8 mouse cellular contexts compared by ENCODE assay signal in genomic region chr16:49858161-49858906, GRCm38 (mm10). TPM values are rescaled to one million over a fixed set of nuclear protein-coding genes. Genes with fewer than 3 reads are reported as not detected.
DNase-seq lines count a peak whose midpoint lies in the region; ATAC-seq and TF ChIP-seq lines count a peak whose summit lies in the region.

No protein-coding gene starts in this region.

- H3K4me3 ChIP-seq in CH12.LX (replicated peaks in 1 of 3; ENCODE audit: low read depth in 2 of 3, low read length in 2 of 3, poor library complexity in 1 of 3): peak overlapping the region; percentile 67 to 90 (median 85)
- H3K4me3 ChIP-seq in heart, embryonic 14.5 days (ENCODE audit: control insufficient read depth in 1 of 2, insufficient read depth in 1 of 2, low read depth in 1 of 2, low read length in 2 of 2): no peak overlapping the region

- H3K79me2 ChIP-seq in CH12.LX (replicated peaks; ENCODE audit: control insufficient read depth, extremely low read depth, insufficient read depth, poor library complexity, severe bottlenecking): peaks cover 65% of the 10 kb centered on the region

- DNase-seq in heart, adult 9 months (ENCODE audit: low spot score in 2 of 2): peak; percentile 12 to 15
- no peak for DNase-seq in heart, postnatal 25 days (ENCODE audit: low spot score)
- peak; percentile 39 for DNase-seq in CH12.LX (ENCODE audit: extremely low read depth)
- peak; percentile 43 for DNase-seq in lung, postnatal 36 days
- DNase-seq in right cerebral cortex, postnatal 10 days (ENCODE audit: low spot score in 2 of 2): no peak
- no peak for DNase-seq in ovary, postnatal 14 days (ENCODE audit: low spot score)
- DNase-seq in kidney, postnatal 25 days: no peak

- H3K36me3 ChIP-seq in CH12.LX (replicated peaks in 1 of 2; ENCODE audit: control insufficient read depth in 1 of 2, insufficient read depth in 1 of 2, low read length in 1 of 2): peaks cover 19 to 34% of the 10 kb centered on the region in 2 experiments
- H3K36me3 ChIP-seq in heart, embryonic 14.5 days (ENCODE audit: control insufficient read depth, insufficient read depth, low read length): no peaks in the 10 kb centered on the region

- H3K4me2 ChIP-seq in CH12.LX (ENCODE audit: insufficient read depth, low read depth, poor library complexity, severe bottlenecking): peak overlapping the region; percentile 99
- H3K4me2 ChIP-seq in heart, embryonic 14.5 days (ENCODE audit: low read length): peak overlapping the region; percentile 82

- no peaks in the 10 kb centered on the region for H3K27me3 ChIP-seq in CH12.LX (replicated peaks)
- H3K27me3 ChIP-seq in heart, embryonic 14.5 days (ENCODE audit: control insufficient read depth, insufficient read depth, low read length): no peaks in the 10 kb centered on the region

- dilution Hi-C loops in CH12.LX (cut with MboI; ENCODE audit: extremely low pct_ligation_motif_present, extremely low pct_unique_long_range_greater_than_20kb, low sequenced_read_pairs): no loop called here

- TF ChIP-seq EP300 in CH12.LX (IDR thresholded peaks at IDR 0.05; ENCODE audit: low read length): peak; percentile 76

- intact Hi-C loops in heart, postnatal 25 days (cut with DNase I): loop anchor here (5.0 kb wide), 4 partner anchors 34 to 356 kb away; no protein-coding TSS in a partner anchor

- H3K9ac ChIP-seq in CH12.LX (ENCODE audit: insufficient read depth, low read depth): peak overlapping the region; percentile 90
- H3K9ac ChIP-seq in heart, embryonic 14.5 days (ENCODE audit: low read length): no peak overlapping the region

- in situ Hi-C loops in CH12.LX (cut with MboI; ENCODE audit: low pct_ligation_motif_present, low pct_unique_long_range_greater_than_20kb, low sequenced_read_pairs): no loop called here

- peaks cover 14 to 47% of the 10 kb centered on the region in 2 experiments for H3K4me1 ChIP-seq in CH12.LX (ENCODE audit: control insufficient read depth in 1 of 2, insufficient read depth in 2 of 2)
- peaks cover 8 to 22% of the 10 kb centered on the region in 2 experiments; a peak in 3 of 4 replicates for H3K4me1 ChIP-seq in heart, embryonic 14.5 days (ENCODE audit: control insufficient read depth in 2 of 2, insufficient read depth in 2 of 2, low read length in 2 of 2)

- WGBS in heart, embryonic 14.5 days: 80% methylated on average over 9 of the region's 9 CpGs

- peak overlapping the region; percentile 82 for H3K27ac ChIP-seq in CH12.LX (ENCODE audit: insufficient read depth, low read depth)
- no peak overlapping the region; a peak in 1 of 4 replicates for H3K27ac ChIP-seq in heart, embryonic 14.5 days (replicated peaks in 1 of 2; ENCODE audit: control insufficient read depth in 1 of 2, insufficient read depth in 1 of 2, low read depth in 2 of 2, low read length in 2 of 2)

- TF ChIP-seq RAD21 in CH12.LX (IDR thresholded peaks at IDR 0.05; ENCODE audit: low read depth, low read length): no peak

- TF ChIP-seq CTCF in CH12.LX (conservative IDR thresholded peaks at IDR 0.05 in 1 of 2, IDR thresholded peaks at IDR 0.05 in 1 of 2; ENCODE audit: low read depth in 2 of 2, low read length in 2 of 2): no peak

- no peak for ATAC-seq in heart, embryonic 14.5 days (ENCODE audit: insufficient number of reproducible peaks, insufficient read depth, low FRiP score, low read depth)

- H3K9me3 ChIP-seq in CH12.LX (replicated peaks; ENCODE audit: low read length): peaks cover 6% of the 10 kb centered on the region
- no peaks in the 10 kb centered on the region for H3K9me3 ChIP-seq in heart, embryonic 14.5 days (ENCODE audit: control insufficient read depth, low read length)

- no peak for TF ChIP-seq POLR2A in CH12.LX (IDR thresholded peaks at IDR 0.05; ENCODE audit: low read depth, low read length)

TF ChIP-seq in CH12.LX, 34 proteins besides CTCF, POLR2A, EP300 and RAD21:
- TF ChIP-seq BHLHE40 (IDR thresholded peaks at IDR 0.05; ENCODE audit: low read depth, low read length) (peak; percentile 26; the same call in 1 of the 2 replicates), HCFC1 (IDR thresholded peaks at IDR 0.05; ENCODE audit: low read depth, low read length) (no peak), SIN3A (IDR thresholded peaks at IDR 0.05; ENCODE audit: low read length) (peak; percentile 86; the same call in 1 of the 2 replicates), USF1 (IDR thresholded peaks at IDR 0.05; ENCODE audit: low read depth, low read length) (no peak), ETS1 (conservative IDR thresholded peaks at IDR 0.05; ENCODE audit: low read depth, low read length) (peak; percentile 26), JUND (conservative IDR thresholded peaks at IDR 0.05; ENCODE audit: low read depth, low read length) (no peak; the same call in 1 of the 2 replicates), USF2 (conservative IDR thresholded peaks at IDR 0.05; ENCODE audit: low read depth, low read length) (no peak), MAX (IDR thresholded peaks at IDR 0.05; ENCODE audit: low read length) (peak; percentile 51), MEF2A (IDR thresholded peaks at IDR 0.05; ENCODE audit: borderline replicate concordance, low read depth, low read length) (peak; percentile 57; the same call in 1 of the 2 replicates), NELFE (IDR thresholded peaks at IDR 0.05; ENCODE audit: low read depth, low read length) (no peak), CHD2 (IDR thresholded peaks at IDR 0.05; ENCODE audit: low read length) (0 out of 2 replicates have a peak, but pooled peaks have one; percentile 32), ZKSCAN1 (IDR thresholded peaks at IDR 0.05; ENCODE audit: borderline replicate concordance, low read depth, low read length) (no peak), RCOR1 (conservative IDR thresholded peaks at IDR 0.05; ENCODE audit: low read depth, low read length) (no peak), POLR2AphosphoS2 (IDR thresholded peaks at IDR 0.05; ENCODE audit: low read depth, low read length) (peak; percentile 33), ZNF384 (IDR thresholded peaks at IDR 0.05; ENCODE audit: low read depth, low read length) (no peak), KAT2A (IDR thresholded peaks at IDR 0.05; ENCODE audit: insufficient replicate concordance, low read length) (no peak), TBP (conservative IDR thresholded peaks at IDR 0.05; ENCODE audit: low read depth, low read length) (no peak), GABPA (IDR thresholded peaks at IDR 0.05; ENCODE audit: insufficient replicate concordance, low read depth, low read length) (no peak), MXI1 (IDR thresholded peaks at IDR 0.05; ENCODE audit: low read depth, low read length) (no peak), PAX5 (IDR thresholded peaks at IDR 0.05; ENCODE audit: low read length) (no peak), MAZ (IDR thresholded peaks at IDR 0.05; ENCODE audit: low read depth, low read length) (no peak), JUN (IDR thresholded peaks at IDR 0.05; ENCODE audit: insufficient read depth, low read depth, low read length) (no peak), UBTF (IDR thresholded peaks at IDR 0.05; ENCODE audit: low read depth, low read length) (no peak), ELF1 (IDR thresholded peaks at IDR 0.05; ENCODE audit: low read depth, low read length) (no peak), MYC (IDR thresholded peaks at IDR 0.05; ENCODE audit: low read depth, low read length) (0 out of 2 replicates have a peak, but pooled peaks have one; percentile 14), MAFK (IDR thresholded peaks at IDR 0.05; ENCODE audit: insufficient replicate concordance, low read length) (no peak), ZMIZ1 (IDR thresholded peaks at IDR 0.05; ENCODE audit: low read depth, low read length) (no peak), SMC3 (IDR thresholded peaks at IDR 0.05; ENCODE audit: low read depth, low read length) (no peak), IRF4 (IDR thresholded peaks at IDR 0.05; ENCODE audit: low read depth, low read length) (peak; percentile 74), TCF12 (IDR thresholded peaks at IDR 0.05; ENCODE audit: low read depth, low read length) (no peak), CHD1 (IDR thresholded peaks at IDR 0.05; ENCODE audit: low read depth, low read length) (no peak; the same call in 1 of the 2 replicates), NRF1 (IDR thresholded peaks at IDR 0.05; ENCODE audit: low read depth, low read length) (no peak), ZC3H11A (IDR thresholded peaks at IDR 0.05; ENCODE audit: low read depth, low read length) (no peak), E2F4 (IDR thresholded peaks at IDR 0.05; ENCODE audit: insufficient replicate concordance, low read depth, low read length) (no peak)
TF ChIP-seq in CH12.LX: peak in this region for 9.

RNA-seq across cellular contexts. Expression of gene Cd47, which starts 58.0 kb away (rescaled TPM):
- 10 to 100 TPM; 73.5 to 76.4 TPM for total RNA-seq in heart, postnatal 25 days (2021)
- total RNA-seq in CH12.LX (2012; rRNA removed): 111 and 142 TPM in 2 replicates
- 277 and 278 TPM in 2 replicates for total RNA-seq in CH12.LX (2014; rRNA removed)
- 102 and 109 TPM in 2 replicates for polyA plus RNA-seq in CH12.LX (2012; ENCODE audit: insufficient read length, low read depth)
- polyA plus RNA-seq in heart, embryonic 14.5 days (2014; fragmentation: Nextera tagmentation; extraction: Ambion mirVana): 66.0 and 68.4 TPM in 2 replicates

Comparison
In these comparisons a context has a peak if more than half of its experiments do, and no peak if none do; other contexts are left out.
1. DNase-seq: peak in heart, adult 9 months (2 of 2), CH12.LX (single experiment) and lung, postnatal 36 days (single experiment); none in heart, postnatal 25 days (single experiment), right cerebral cortex, postnatal 10 days (0 of 2), ovary, postnatal 14 days (single experiment) and kidney, postnatal 25 days (0 of 2).
2. H3K4me3 ChIP-seq: peak in CH12.LX (3 of 3); none in heart, embryonic 14.5 days (0 of 2).